Mouse (Mus musculus): Measurements from ENCODE around the gene Arpp21.

- TF ChIP-seq CTCF (IDR thresholded peaks at IDR 0.05; ENCODE audit: low read depth, low read length) (no peak), POLR2A (IDR thresholded peaks at IDR 0.05; ENCODE audit: insufficient read depth, low read length) (no peak)
Measured at GRCm38 (mm10) chr9:112261556-112261955, 25.8 kb upstream of the Arpp21 start.
